Mouse (Mus musculus) thymus, adult 2 months (tissue): ENCODE measurements at regions not wholly inside any gene's neighbourhood (a gene's known extent, or its start where the extent isn't known, plus 50 kb on each side); places are given as distances from the start of the nearest gene placed in this dataset.

Source experiments
- CTCF ChIP-seq: fragments of 200-500 bp; IDR thresholded peaks from 2 replicates; pipeline ENCODE4 v1.5.1; 2012; ENCODE audit warnings: mild to moderate bottlenecking, control low read depth, low read length, moderate library complexity, borderline replicate concordance; ENCODE audit not compliant: control insufficient read depth, poor library complexity, insufficient read depth; ENCODE audit errors: extremely low read depth
- POLR2A ChIP-seq: fragments of 200-500 bp; IDR thresholded peaks from 2 replicates; pipeline ENCODE4 v1.6.1; 2012; ENCODE audit warnings: mild to moderate bottlenecking, low read length, control low read depth, moderate library complexity; ENCODE audit not compliant: control insufficient read depth, poor library complexity, insufficient read depth; ENCODE audit errors: extremely low read depth

DNA sequence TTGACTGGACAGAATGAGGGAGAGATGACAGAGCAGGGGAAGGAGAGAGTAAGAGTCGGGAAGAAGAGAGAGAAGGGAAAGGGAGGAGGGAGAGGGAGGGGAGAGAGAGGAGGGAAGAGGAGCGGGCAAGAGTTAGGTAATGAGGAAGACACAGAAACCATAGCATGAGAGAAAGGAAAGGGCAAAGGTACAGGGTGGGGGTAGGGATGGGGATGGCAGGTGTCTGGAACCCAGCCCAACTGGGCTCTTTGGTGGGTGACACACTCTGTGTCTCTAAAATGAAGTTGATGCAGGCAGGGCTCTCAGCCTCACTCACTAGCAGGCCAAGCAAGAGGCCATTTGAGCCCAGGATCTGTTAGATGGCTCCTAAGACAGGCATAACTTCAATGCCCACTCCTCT is 263.1 kb downstream of the Matn1 start:
- TF ChIP-seq CTCF (no peak), POLR2A (no peak)
